Mouse (Mus musculus) heart, embryonic 16.5 days (tissue): ENCODE data around the gene Zfp213. TPM values are rescaled to one million over a fixed set of nuclear protein-coding genes. Genes with fewer than 3 reads are reported as not detected.
"Not testable (repeated sequence)": the region's sequence is repeated elsewhere in the genome, so short reads cannot be mapped to it uniquely, and the experiment has no call there.

Experiments
- ATAC-seq: fragments of 200-750 bp; cut with Nextera tagmentation; replicated peaks from 2 replicates; pipeline ENCODE4 v1.8.0; 2017; ENCODE audit warnings: moderate number of reproducible peaks; ENCODE audit not compliant: insufficient read depth, low FRiP score; ENCODE audit errors: extremely low read depth
- H3K27ac ChIP-seq: fragments of 300-500 bp; sonication (generic); 2 replicates; pipeline ENCODE4 v1.5.1; 2014; ENCODE audit warnings: mild to moderate bottlenecking, low read length, control low read depth, moderate library complexity
- H3K27me3 ChIP-seq: fragments of 300-500 bp; sonication (generic); 2 replicates; pipeline ENCODE4 v1.6.1; 2014; ENCODE audit warnings: low read length, mixed read lengths; ENCODE audit not compliant: control insufficient read depth, insufficient read depth
- H3K36me3 ChIP-seq: fragments of 300-500 bp; sonication (generic); 2 replicates; pipeline ENCODE4 v1.6.1; 2014; ENCODE audit not compliant: control insufficient read depth, insufficient read depth
- H3K4me1 ChIP-seq: fragments of 300-500 bp; sonication (generic); 2 replicates; pipeline ENCODE4 v1.6.1; 2014; ENCODE audit warnings: low read length, mixed read lengths; ENCODE audit not compliant: control insufficient read depth, insufficient read depth
- H3K4me2 ChIP-seq: fragments of 300-500 bp; sonication (generic); 2 replicates; pipeline ENCODE4 v1.6.1; 2014; ENCODE audit warnings: low read depth, mild to moderate bottlenecking, control low read depth, low read length
- H3K4me3 ChIP-seq: fragments of 300-500 bp; sonication (generic); 2 replicates; pipeline ENCODE4 v1.5.1; 2014; ENCODE audit warnings: mild to moderate bottlenecking, control low read depth, low read length
- H3K9ac ChIP-seq: fragments of 300-500 bp; sonication (generic); 2 replicates; pipeline ENCODE4 v1.6.1; 2014; ENCODE audit warnings: low read length, control low read depth
- H3K9me3 ChIP-seq: fragments of 300-500 bp; sonication (generic); replicated peaks from 2 replicates; pipeline ENCODE4 v1.6.1; 2016; ENCODE audit warnings: low read length; ENCODE audit not compliant: control insufficient read depth
- WGBS: fragments of 180-500 bp; shearing (Covaris S2); extraction: QIAGEN DNeasy Blood & Tissue Kit; methylation state at CpG from one replicate; pipeline ENCODE4 v1.1.7; 2014; 5-methylcytosine and 5-hydroxymethylcytosine counted together
- polyA plus RNA-seq: library from polyadenylated mRNA; unstranded; fragments of >200 nt; fragmentation: Nextera tagmentation; extraction: Ambion mirVana; gene quantifications from 2 replicates; pipeline ENCODE4 v1.2.1, GENCODE M21; 2015

Gene Zfp213
- polyA plus RNA-seq, 1 experiment from 2014 or later = 12.9 TPM

GRCm38 (mm10) chr17:23537554-23538255, 26.3 kb downstream of the Zfp213 start:
- peak overlapping the region; percentile 67 for H3K4me2 ChIP-seq
- H3K4me1 ChIP-seq = peaks cover 9% of the 10 kb centered on the region
- ATAC-seq = no peak
- peak overlapping the region; percentile 48 for H3K4me3 ChIP-seq
- no peak overlapping the region for H3K27ac ChIP-seq
- peaks cover 24% of the 10 kb centered on the region for H3K27me3 ChIP-seq
- peak overlapping the region; percentile 30; the same call in 1 of the 2 replicates for H3K9ac ChIP-seq
- no peaks in the 10 kb centered on the region for H3K36me3 ChIP-seq
- WGBS = 3% methylated on average over 27 of the region's 27 CpGs
- no peaks in the 10 kb centered on the region for H3K9me3 ChIP-seq

- H3K27ac ChIP-seq, H3K9ac ChIP-seq, H3K9me3 ChIP-seq, H3K4me3 ChIP-seq, H3K4me1 ChIP-seq, H3K36me3 ChIP-seq, ATAC-seq: not testable (repeated sequence)
- 1% methylated on average over 17 of the region's 29 CpGs for WGBS
- peak overlapping the region; percentile 49 for H3K4me2 ChIP-seq
- H3K27me3 ChIP-seq = peaks cover 24% of the 10 kb centered on the region
These were observed 28.8 kb downstream of the Zfp213 start for GRCm38 (mm10) chr17:23535046-23535788.

DNA sequence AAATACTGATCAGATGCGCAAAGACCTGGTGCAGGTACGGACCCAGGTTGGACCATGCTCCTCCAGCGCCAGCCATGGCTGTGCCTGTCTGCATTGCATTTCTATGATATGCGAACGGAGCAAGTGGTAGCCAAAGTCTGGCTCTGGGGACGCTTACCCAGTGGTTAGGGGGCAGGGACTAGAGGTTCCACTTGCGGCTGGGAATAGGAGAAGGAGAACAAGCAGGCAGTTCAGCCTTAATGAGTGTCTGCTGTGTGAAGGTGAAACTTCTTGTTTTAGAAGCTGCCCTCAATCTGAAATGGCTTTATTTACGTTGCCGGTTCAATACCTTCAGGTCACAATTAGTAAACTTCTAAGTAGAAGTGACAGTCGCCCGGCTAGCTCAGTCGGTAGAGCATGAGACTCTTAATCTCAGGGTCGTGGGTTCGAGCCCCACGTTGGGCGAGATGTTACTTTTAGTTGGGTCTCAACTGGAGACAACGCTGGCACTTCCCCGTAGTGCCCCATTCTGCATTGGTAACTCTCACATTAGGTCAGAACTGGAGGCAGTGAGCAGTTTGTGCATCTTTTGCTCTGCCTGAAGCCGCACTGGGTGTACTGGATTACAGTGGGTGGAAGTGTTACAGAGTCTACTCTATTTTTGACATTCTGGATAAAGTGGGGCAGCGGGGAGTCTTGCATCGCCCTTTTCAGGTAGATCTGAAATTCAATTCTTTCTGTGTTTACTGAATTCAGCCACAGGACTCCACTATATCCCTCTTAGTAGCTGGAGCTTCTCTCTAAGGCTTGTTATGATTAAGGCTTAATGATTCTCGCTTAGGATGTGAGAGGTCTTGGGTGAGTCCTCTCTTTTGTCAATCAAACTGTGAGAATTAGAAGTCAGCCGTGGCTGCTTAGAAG, 30.2 kb downstream of the Zfp213 start:
- WGBS = 9% methylated on average over 10 of the region's 23 CpGs
- Histone ChIP-seq H3K4me2 (0 out of 2 replicates have a peak overlapping the region, but pooled peaks have one; percentile 13), H3K27me3 (peaks cover 18% of the 10 kb centered on the region)
- not testable (repeated sequence) for H3K27ac ChIP-seq, H3K4me1 ChIP-seq, H3K9me3 ChIP-seq, H3K36me3 ChIP-seq, H3K9ac ChIP-seq, H3K4me3 ChIP-seq, ATAC-seq

- not testable (repeated sequence) for H3K36me3 ChIP-seq, H3K9ac ChIP-seq, H3K4me2 ChIP-seq, ATAC-seq, H3K9me3 ChIP-seq, H3K27ac ChIP-seq, H3K4me1 ChIP-seq, H3K4me3 ChIP-seq
- H3K27me3 ChIP-seq = peaks cover 10% of the 10 kb centered on the region
- 24% methylated on average over 1 of the region's 1 CpGs for WGBS
These were observed 32.6 kb downstream of the Zfp213 start for GRCm38 (mm10) chr17:23531408-23531807.

DNA sequence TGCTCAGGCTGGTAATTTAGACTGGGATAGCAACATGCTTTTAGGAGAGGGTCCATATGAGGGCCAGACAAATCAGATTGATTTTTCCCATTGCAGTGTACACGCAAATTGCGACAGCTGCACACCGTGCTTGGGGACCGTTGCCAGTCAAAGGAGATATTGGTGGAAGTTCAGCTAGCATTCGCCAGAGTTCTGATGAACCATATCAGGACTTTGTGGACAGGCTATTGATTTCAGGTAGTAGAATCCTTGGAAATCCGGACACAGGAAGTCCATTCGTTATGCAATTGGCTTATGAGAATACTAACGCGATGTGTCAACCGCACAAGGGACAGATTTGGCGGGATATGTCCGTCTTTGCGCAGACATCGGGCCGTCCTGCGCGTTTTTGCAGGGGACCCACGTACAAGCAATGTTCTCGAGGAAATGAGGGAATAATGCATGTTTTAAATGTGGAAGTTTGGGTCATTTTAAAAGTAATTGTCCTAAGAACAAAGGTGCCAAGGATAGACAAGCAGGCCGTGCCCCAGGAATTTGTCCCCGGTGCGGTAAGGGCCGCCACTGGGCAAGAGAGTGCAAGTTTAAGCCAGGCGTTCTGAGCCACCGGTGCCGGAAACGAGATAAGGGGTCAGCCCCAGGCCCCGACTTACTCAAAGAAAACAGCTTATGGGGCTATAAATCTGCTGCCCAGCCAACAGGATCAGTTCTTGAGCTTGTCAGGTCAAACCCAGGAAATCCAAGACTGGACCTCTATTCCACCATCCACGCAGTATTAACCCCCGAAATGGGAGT, 40.9 kb downstream of the Zfp213 start:
- not testable (repeated sequence) for H3K36me3 ChIP-seq, H3K9ac ChIP-seq, H3K4me2 ChIP-seq, H3K4me3 ChIP-seq, H3K9me3 ChIP-seq, H3K27me3 ChIP-seq, ATAC-seq, H3K27ac ChIP-seq, H3K4me1 ChIP-seq
- WGBS = 59% methylated on average over 30 of the region's 30 CpGs

DNA sequence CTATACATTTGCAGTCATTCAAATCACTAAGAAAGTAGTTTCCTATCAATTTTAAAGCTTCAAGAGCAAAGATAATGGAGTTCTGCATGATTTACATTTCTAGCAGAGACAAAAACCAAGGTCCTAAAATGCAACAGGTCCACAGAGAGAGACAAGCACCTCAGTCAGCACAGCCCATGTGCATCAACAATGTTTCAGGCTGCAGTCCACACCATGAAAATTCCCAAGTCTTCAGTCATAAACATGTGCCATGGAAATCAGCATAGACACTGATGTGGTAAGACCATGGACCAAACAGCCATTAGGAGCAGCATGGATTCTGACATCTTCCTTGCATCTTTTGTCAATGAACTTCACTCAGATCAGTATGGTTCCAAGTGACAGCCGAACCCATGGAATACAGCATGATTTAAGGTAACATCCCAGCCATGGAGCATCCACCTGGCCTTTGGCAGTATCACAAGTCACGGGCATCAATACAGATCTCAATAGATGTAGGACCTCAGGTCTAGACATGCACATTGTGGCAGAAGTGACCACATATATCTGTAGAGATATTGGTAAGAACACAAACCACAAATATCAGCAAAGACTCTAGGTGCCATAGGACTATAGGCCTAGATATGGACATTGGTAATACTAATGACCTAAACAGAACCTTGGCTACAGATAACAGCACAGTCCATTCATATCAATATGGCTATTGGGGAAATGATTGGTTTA, 45.2 kb downstream of the Zfp213 start:
- WGBS = 59% methylated on average over 2 of the region's 2 CpGs
- Histone ChIP-seq H3K36me3 (no peaks in the 10 kb centered on the region), H3K27me3 (no peaks in the 10 kb centered on the region), H3K9me3 (peaks cover 8% of the 10 kb centered on the region; the same call in 1 of the 2 replicates), H3K4me2 (no peak overlapping the region), H3K4me3 (no peak overlapping the region), H3K9ac (no peak overlapping the region), H3K4me1 (no peaks in the 10 kb centered on the region), H3K27ac (no peak overlapping the region)
- 0 out of 2 replicates have a peak, but pooled peaks have one; percentile 28 for ATAC-seq
